Mouse (Mus musculus) liver, postnatal 0 days (tissue): Measurements from ENCODE around the gene Eml2. TPM values are rescaled to one million over a fixed set of nuclear protein-coding genes. Genes with fewer than 3 reads are reported as not detected.

Experiments
- ATAC-seq: fragments of 200-750 bp; cut with Nextera tagmentation; 2 replicates; pipeline ENCODE4 v1.8.0; 2017; ENCODE audit warnings: mild to moderate bottlenecking, moderate library complexity
- DNase-seq: peaks from one replicate; pipeline ENCODE4 v3.0.0-alpha.2; 2016
- H3K27ac ChIP-seq: fragments of 300-500 bp; sonication (generic); 2 replicates; pipeline ENCODE4 v1.5.1; 2014; ENCODE audit warnings: antibody characterized with exemption, moderate library complexity, mild to moderate bottlenecking, low read depth
- H3K27me3 ChIP-seq: fragments of 300-500 bp; sonication (generic); 2 replicates; pipeline ENCODE4 v1.6.1; 2014; ENCODE audit warnings: low read length, control low read depth, mixed read lengths; ENCODE audit not compliant: insufficient read depth
- H3K36me3 ChIP-seq: fragments of 300-500 bp; sonication (generic); replicated peaks from 2 replicates; pipeline ENCODE4 v1.6.1; 2014; ENCODE audit warnings: mild to moderate bottlenecking, control low read depth, low read length, moderate library complexity, mixed read lengths; ENCODE audit not compliant: insufficient read depth
- H3K4me1 ChIP-seq: fragments of 300-500 bp; sonication (generic); 2 replicates; pipeline ENCODE4 v1.6.1; 2014; ENCODE audit warnings: antibody characterized with exemption, mild to moderate bottlenecking, control low read depth; ENCODE audit not compliant: insufficient read depth
- H3K4me2 ChIP-seq: fragments of 300-500 bp; sonication (generic); 2 replicates; pipeline ENCODE4 v1.6.1; 2014; ENCODE audit warnings: low read depth, mild to moderate bottlenecking, low read length, moderate library complexity, mixed read lengths
- H3K4me3 ChIP-seq: fragments of 300-500 bp; sonication (generic); 2 replicates; pipeline ENCODE4 v1.5.1; 2014; ENCODE audit warnings: low read depth, low read length
- H3K9ac ChIP-seq: fragments of 300-500 bp; sonication (generic); replicated peaks from 2 replicates; pipeline ENCODE4 v1.6.1; 2014; ENCODE audit warnings: mild to moderate bottlenecking, moderate library complexity
- H3K9me3 ChIP-seq: fragments of 300-500 bp; sonication (generic); 2 replicates; pipeline ENCODE4 v1.6.1; 2016; ENCODE audit warnings: mild to moderate bottlenecking, control low read depth, low read length, mixed read lengths
- CTCF ChIP-seq: sonication (generic); IDR thresholded peaks from 2 replicates; pipeline ENCODE4 v1.5.1; 2016; ENCODE audit warnings: antibody characterized with exemption, low read depth
- EP300 ChIP-seq: IDR thresholded peaks from 2 replicates; pipeline ENCODE4 v1.6.1; 2016; ENCODE audit warnings: antibody characterized with exemption, low read depth, mild to moderate bottlenecking
- WGBS: fragments of 180-500 bp; shearing (Covaris S2); extraction: QIAGEN DNeasy Blood & Tissue Kit; methylation state at CpG from one replicate; pipeline ENCODE4 v1.1.7; 2014; ENCODE audit not compliant: insufficient replicate concordance; 5-methylcytosine and 5-hydroxymethylcytosine counted together
- polyA plus RNA-seq: library from polyadenylated mRNA; unstranded; fragments of >200 nt; fragmentation: Nextera tagmentation; extraction: Ambion mirVana; gene quantifications from 2 replicates; pipeline ENCODE4 v1.2.1, GENCODE M21; 2015

The Eml2 gene
- polyA plus RNA-seq, 1 experiment from 2014 or later: 3.3 TPM

DNA sequence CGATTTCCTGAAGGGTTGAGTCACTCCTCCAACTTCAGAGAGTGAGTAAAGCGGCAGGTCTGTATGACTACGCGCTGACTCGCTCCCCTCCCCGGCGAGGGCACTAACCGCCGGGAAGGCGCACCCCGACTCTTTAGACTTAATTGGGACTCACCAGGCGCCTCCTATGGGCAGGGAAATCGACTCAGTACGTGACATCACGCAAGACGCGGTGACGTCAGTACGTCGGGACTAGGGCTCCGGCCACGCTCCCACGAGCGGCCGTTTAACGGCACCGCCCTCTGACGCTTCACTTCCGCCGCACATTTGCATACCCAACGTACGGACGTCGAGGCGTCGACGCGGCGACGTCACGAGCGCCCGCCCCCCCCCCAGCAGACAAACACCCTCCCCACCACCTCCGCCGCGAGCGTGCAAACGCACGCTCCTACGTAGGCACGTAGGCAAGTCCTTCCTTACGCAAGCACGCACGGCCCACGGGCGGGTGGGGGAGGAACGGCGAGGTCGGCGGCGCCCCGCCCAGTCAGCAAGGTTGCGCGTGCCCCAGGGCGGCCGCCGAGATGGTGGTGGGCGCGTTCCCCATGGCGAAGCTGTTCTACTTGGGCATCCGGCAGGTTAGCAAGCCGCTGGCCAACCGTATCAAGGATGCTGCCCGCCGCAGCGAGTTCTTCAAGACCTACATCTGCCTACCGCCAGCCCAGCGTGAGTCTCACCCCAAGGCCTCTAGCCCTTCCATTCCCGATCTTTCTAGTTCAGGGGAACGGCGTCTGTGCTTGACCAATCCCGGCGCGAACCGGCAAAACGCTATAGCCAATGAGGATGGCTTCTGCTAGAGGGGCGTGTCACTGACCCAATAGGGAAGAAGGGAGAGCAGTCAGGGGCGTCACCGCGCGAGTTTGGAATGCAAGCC lies 51.9 kb downstream of the Eml2 start, which contains the start of gene Opa3:
Gene Opa3 (plus strand): TSS at position 452 of the 910 bp plus-strand sequence.
- peak within 1 kb of the TSS; percentile 87 for H3K4me2 ChIP-seq
- H3K36me3 ChIP-seq: peaks cover 4% of the 10 kb centered on the region; the same call in 1 of the 2 replicates
- H3K9me3 ChIP-seq: no peaks in the 10 kb centered on the region
- H3K4me3 ChIP-seq: peak within 1 kb of the TSS; percentile 72
- peak within 1 kb of the TSS; percentile 99 for H3K27ac ChIP-seq
- no peaks in the 10 kb centered on the region for H3K27me3 ChIP-seq
- peak within 1 kb of the TSS; percentile 78 for H3K9ac ChIP-seq
- H3K4me1 ChIP-seq: peaks cover 37% of the 10 kb centered on the region
- ATAC-seq: peak; percentile 89
- TF ChIP-seq CTCF: peak; percentile 86
- peak; percentile 73 for TF ChIP-seq EP300
- 2% methylated on average over 80 of the region's 91 CpGs for WGBS
- peak; percentile 100 for DNase-seq

DNA sequence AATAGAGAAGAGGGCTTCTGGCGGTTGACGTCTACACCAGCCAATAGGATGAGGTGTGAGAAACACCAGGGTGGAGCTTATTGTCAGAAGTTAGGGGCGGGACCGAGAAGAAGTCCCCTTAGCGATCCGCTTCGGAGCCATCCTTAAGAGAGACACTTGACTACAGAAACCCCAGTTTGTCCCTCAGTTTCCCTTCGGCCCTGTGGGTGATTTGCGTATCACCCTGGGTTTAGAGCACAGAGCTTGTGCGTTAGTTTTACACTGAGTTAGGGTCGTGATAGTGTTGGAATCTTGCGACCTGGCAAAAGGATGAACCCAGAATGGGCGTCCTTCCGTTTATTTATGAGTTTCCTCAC lies 52.5 kb downstream of the Eml2 start:
- no peak for DNase-seq
- peaks cover 4% of the 10 kb centered on the region; the same call in 1 of the 2 replicates for H3K36me3 ChIP-seq
- peak overlapping the region; percentile 78 for H3K9ac ChIP-seq
- 2% methylated on average over 14 of the region's 14 CpGs for WGBS
- peaks cover 37% of the 10 kb centered on the region for H3K4me1 ChIP-seq
- peak overlapping the region; percentile 99 for H3K27ac ChIP-seq
- ATAC-seq: no peak
- 0 out of 2 replicates have a peak, but pooled peaks have one; percentile 6 for TF ChIP-seq EP300
- no peak for TF ChIP-seq CTCF
- peak overlapping the region; percentile 72 for H3K4me3 ChIP-seq
- H3K4me2 ChIP-seq: peak overlapping the region; percentile 87
- H3K9me3 ChIP-seq: no peaks in the 10 kb centered on the region
- no peaks in the 10 kb centered on the region for H3K27me3 ChIP-seq

DNA sequence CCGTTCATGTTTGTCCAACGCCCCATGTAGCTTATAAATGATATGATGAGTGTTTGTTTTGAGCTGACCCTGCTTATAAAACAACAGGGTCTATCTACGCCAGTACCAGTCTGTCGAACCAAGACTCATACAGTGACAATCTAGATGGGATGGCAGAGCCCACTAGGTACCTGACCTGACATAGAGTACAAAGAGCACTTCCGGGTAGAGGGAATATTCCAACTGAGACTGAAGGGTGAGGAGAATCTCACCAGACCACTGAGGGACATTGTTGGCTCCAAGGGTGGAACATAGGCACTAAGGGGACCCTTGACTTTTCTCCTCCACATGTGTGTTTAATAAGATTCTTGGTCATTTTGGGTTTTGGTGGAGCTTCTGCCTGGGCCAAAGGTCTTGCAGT lies 53.2 kb downstream of the Eml2 start:
- TF ChIP-seq CTCF (no peak), EP300 (no peak)
- Histone ChIP-seq H3K27me3 (no peaks in the 10 kb centered on the region), H3K36me3 (peaks cover 7% of the 10 kb centered on the region; the same call in 1 of the 2 replicates), H3K27ac (peak overlapping the region; percentile 99), H3K4me2 (peak overlapping the region; percentile 87), H3K4me1 (peaks cover 37% of the 10 kb centered on the region), H3K9me3 (no peaks in the 10 kb centered on the region), H3K9ac (peak overlapping the region; percentile 78), H3K4me3 (peak overlapping the region; percentile 72)
- no peak for DNase-seq
- no peak for ATAC-seq
- 30% methylated on average over 5 of the region's 5 CpGs for WGBS

DNA sequence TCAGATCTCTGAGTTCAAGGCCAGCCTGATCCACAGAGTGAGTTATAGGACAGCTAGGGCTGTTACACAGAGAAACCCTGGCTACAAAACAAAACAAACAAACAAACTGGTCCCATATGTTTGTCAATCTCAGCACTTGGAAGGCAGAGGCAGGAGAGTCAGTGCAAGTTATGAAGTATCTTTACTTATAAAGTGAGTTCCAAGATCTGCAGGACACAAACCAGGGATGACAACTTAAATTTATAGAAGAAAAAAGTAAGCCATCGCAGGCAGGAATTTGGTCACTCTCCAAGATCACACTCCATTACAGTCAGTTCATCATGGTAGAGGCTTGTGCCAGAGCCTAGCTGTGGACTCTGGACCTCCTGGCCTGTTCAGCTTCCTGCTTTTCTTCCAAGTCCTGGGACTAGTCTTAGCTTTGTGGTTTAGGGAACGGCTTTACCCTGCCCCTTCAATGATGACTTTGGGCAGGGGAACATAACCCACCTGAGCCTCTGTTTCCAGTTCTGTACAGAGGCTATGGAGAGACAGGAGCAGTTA lies 53.9 kb downstream of the Eml2 start:
- Histone ChIP-seq H3K9me3 (no peaks in the 10 kb centered on the region), H3K27me3 (no peaks in the 10 kb centered on the region), H3K36me3 (peaks cover 7% of the 10 kb centered on the region; the same call in 1 of the 2 replicates), H3K4me2 (peak overlapping the region; percentile 87), H3K27ac (no peak overlapping the region), H3K4me1 (peaks cover 35% of the 10 kb centered on the region), H3K4me3 (peak overlapping the region; percentile 72; the same call in 1 of the 2 replicates), H3K9ac (peak overlapping the region; percentile 78; the same call in 1 of the 2 replicates)
- TF ChIP-seq EP300: no peak
- TF ChIP-seq CTCF: no peak
- no peak for DNase-seq
- no peak for ATAC-seq
- 77% methylated on average over 2 of the region's 2 CpGs for WGBS

DNA sequence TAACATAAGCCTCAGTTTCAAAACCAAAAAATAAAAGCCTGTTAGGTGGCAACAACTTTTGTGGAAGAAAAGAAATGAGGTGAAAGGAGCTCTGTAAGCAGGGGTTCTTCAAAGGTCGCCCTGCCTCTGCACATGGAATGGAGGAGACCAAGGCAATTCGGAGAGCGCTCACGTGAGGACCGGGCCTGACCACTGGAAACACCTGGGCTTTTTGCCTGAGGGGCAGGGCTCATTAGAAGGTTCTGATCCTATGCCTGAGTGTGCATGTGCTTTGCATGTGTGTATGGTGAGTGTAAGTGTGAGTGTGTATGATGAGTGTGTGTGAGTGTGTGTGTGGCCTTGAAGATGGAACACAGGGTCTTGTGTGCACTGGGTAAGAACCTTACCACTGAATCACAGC lies 54.7 kb downstream of the Eml2 start:
- Histone ChIP-seq H3K4me1 (peaks cover 31% of the 10 kb centered on the region), H3K27ac (no peak overlapping the region)

DNA sequence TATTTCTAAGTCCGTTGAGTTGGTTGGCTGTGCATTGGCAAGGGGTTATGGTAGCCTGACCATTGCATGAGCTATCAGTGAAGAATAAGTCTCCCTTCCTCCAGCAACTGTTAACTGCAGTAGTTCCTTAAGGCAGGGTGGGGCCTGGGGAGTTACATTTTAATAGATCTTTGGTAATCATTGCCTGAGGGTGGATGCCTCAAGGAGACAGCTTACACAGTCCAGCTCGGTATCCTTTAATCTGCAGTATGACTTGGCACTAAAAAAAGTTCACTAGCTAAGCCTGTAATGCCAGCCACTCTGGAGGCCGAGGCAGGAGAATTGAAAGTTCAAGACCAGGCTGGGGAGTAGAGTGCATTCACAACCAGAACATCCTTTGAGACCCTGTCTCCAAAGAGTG lies 55.6 kb downstream of the Eml2 start:
- DNase-seq (no peak), ATAC-seq (no peak)
- WGBS: 75% methylated on average over 3 of the region's 3 CpGs
- H3K4me1 ChIP-seq: peaks cover 26% of the 10 kb centered on the region
- no peak overlapping the region for H3K9ac ChIP-seq
- peaks cover 7% of the 10 kb centered on the region; the same call in 1 of the 2 replicates for H3K36me3 ChIP-seq
- no peak overlapping the region for H3K4me2 ChIP-seq
- no peaks in the 10 kb centered on the region for H3K27me3 ChIP-seq
- no peak overlapping the region for H3K4me3 ChIP-seq
- no peaks in the 10 kb centered on the region for H3K9me3 ChIP-seq
- TF ChIP-seq EP300 (no peak), CTCF (no peak)
- no peak overlapping the region for H3K27ac ChIP-seq

More for the DNA sequence above, 54.7 kb downstream of the Eml2 start:
- no peak overlapping the region for H3K4me2 ChIP-seq
- no peak overlapping the region for H3K9ac ChIP-seq
- no peak for DNase-seq
- peaks cover 7% of the 10 kb centered on the region; the same call in 1 of the 2 replicates for H3K36me3 ChIP-seq
- H3K4me3 ChIP-seq: no peak overlapping the region
- ATAC-seq: no peak
- 90% methylated on average over 5 of the region's 5 CpGs for WGBS
- no peaks in the 10 kb centered on the region for H3K27me3 ChIP-seq
- H3K9me3 ChIP-seq: no peaks in the 10 kb centered on the region
- TF ChIP-seq EP300 (no peak), CTCF (no peak)
